Mouse (Mus musculus): ENCODE measurements around the gene Rab3d.
A peak's percentile ranks its signal among the peaks of the same experiment; 100 is the strongest.

Rab3d gene

DNA sequence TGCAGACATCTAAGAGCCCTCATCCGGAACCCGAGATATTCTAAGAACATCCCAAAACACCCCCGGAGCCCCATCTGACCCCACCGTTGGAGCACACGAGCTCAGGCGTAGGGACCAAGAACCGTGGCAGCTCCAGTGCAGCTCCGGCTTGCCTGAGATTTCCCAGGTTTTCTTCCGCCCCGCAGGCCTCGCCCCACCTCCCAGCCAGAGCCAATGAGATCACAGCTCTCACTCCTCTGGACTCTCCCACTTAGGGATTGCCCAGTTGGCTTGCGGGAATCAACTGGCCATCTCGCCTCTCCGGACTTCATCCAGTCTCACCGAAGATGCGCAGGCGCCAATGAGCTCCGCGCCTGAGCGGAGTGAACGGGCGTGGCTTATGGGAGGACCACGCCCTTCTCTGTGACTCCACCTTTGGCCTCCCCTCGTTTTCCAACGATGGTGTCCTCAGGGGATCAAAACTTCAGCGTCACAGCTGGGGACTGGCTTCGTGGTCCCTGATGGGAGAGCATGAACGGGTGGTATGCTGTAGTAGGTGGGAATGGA lies 9.3 kb upstream of the Rab3d start, which contains the start of the genes Ccdc159 and Tmem205:
Gene Ccdc159 (plus strand): TSS at position 264 of the 546 bp plus-strand sequence.
Gene Tmem205 (minus strand): TSS at position 349 of the 546 bp plus-strand sequence.
- peak; percentile 68; the same call in 1 of the 2 replicates for TF ChIP-seq GATA4 (IDR thresholded peaks at IDR 0.05; ENCODE audit: insufficient replicate concordance, low read length)

DNA sequence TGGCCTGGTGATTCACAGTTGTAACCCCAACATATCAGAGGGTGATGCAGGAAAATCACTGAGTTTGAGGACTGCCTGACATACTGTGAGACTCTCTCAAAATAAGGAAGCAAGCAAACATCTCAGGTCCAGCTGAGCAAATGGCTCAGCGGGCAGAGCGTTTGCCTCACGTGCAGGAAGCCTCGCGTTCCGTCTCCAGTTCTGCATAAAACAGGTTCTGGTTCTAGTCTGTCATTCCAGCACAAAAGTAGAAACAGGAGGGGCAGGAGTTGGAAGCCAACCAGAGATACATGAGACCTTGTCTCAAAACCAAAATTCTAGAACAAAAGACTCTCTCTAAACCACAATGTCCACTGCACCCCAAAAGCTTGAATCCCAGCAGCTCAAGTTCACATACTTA lies 8.8 kb upstream of the Rab3d start:
- TF ChIP-seq GATA4 (IDR thresholded peaks at IDR 0.05; ENCODE audit: insufficient replicate concordance, low read length) = no peak

DNA sequence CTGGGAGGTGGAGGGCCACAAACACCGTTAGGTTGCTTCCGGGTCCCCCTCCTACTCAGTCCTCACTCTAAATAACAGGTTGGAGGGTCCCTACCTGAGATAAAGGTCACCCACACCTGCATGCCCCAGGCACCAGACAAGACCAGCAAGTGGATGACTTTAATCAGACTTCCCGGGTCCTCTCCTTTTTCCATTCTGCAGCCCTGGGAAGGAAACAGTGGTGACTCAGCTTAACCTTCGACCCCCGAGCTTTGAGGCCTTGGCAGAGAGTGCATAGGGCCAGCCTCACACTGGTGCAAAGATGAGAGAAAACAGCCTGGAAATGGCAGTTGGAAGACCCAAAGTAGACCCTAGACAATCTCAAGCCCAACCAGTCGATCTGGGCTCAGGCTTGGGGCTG lies 8.2 kb upstream of the Rab3d start:
- TF ChIP-seq GATA4 (IDR thresholded peaks at IDR 0.05; ENCODE audit: insufficient replicate concordance, low read length) = no peak

DNA sequence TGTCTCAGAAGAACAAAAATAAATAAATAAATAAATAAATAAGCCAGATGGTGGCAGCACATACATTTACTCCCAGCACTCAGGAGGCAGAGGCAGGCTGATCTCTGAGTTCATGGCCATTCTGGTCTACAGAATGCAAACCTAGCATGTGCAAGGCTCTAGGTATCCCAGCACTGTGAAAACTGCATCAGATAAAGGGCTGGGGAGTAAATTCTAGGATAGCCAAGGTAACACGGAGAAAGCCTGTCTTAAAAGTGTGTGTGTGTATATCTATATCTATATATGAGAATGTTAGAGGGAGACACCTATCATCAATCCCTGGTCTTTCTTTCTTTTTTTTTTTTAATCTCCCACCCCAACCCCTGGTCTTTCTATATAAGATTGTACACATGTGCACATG lies 7.5 kb upstream of the Rab3d start:
- TF ChIP-seq GATA4 (IDR thresholded peaks at IDR 0.05; ENCODE audit: insufficient replicate concordance, low read length) = no peak

DNA sequence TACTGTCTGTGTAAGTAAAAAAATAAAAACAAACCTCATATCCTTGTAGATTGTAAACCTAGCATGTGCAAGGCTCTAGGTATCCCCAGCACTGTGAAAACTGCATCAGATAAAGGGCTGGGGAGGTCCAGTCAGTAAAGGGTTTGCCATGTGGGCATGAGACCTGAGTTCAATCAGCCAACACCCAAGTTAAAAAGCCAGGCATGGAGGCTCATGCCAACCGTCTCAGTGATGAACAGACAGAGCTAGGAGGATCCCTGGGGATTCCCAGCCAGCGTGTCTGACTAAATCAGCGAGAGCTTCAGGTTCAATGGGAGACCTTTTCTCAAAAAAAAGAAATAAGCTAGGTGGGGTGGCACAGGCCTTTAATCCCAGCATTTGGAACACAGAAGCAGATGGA lies 7.0 kb upstream of the Rab3d start:
- TF ChIP-seq GATA4 (IDR thresholded peaks at IDR 0.05; ENCODE audit: insufficient replicate concordance, low read length) = no peak

DNA sequence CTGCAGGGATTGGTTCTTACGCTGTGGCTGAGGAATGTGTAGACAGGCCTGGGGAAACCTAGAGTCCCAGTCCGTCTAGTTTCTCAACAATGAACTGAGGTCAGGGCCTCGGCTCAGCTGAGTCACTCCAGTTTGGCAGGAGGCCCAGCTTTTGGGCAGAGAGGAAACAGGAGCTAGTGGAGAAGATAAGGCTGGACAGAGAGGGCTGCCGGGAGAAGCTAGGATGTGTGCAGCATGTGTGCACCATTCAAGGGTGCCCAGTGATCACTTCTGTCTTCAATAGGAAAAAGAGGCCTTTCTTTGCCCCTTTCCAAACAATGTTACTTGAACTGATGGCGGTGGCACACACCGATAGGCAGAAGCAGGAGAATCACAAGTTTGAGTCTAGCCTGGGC lies 6.1 kb upstream of the Rab3d start:
- peak; percentile 94; the same call in 1 of the 2 replicates for TF ChIP-seq GATA4 (IDR thresholded peaks at IDR 0.05; ENCODE audit: insufficient replicate concordance, low read length)

DNA sequence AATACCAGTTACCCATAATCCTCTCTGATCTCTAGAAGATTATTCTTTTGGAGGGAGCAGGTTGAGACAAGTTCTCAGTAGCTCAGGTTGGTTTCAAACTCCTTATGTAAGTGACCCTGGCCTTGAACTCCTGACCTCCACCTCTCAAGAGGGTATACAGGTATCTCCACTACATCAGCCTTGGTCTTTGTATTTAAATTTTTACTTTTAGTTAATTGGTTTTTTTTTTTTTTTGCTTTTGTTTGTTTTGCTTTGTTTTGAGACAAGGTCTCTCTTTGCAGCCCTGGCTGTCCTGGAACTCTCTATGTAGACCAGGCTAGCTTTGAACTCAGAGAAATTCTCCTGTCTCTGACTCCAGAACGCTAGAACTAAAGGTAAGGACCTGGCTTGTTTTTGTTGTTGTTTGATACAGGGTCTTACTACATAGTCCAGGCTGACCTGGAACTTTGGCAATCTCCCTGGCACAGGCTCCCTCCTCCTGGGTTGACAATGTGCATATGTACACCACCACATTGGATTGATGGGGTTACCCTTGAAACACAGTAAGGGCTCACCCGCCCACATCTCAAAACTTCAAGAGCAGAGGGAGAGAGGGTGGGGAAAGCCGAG lies 5.6 kb upstream of the Rab3d start:
- no peak for TF ChIP-seq GATA4 (IDR thresholded peaks at IDR 0.05; ENCODE audit: insufficient replicate concordance, low read length)

DNA sequence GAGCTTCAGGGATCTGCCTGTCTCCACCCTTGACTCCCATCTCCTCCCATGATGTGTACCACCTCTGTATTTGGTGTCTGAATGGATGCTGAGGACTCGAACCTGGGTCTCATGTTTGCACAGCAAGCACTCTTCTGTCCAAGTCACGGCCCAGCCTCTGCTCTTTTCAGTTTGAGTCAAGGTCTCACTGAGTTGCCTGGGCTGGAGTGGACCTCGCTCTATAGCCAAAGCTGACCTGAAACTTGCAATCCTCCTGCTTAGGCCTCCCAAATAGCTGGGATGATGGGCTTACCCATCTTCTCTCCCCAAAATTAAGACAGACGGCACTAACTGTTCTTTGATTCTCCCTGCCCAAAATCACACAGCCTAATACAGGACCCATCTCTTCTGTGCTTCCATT lies 5.0 kb upstream of the Rab3d start:
- TF ChIP-seq GATA4 (IDR thresholded peaks at IDR 0.05; ENCODE audit: insufficient replicate concordance, low read length) = no peak

DNA sequence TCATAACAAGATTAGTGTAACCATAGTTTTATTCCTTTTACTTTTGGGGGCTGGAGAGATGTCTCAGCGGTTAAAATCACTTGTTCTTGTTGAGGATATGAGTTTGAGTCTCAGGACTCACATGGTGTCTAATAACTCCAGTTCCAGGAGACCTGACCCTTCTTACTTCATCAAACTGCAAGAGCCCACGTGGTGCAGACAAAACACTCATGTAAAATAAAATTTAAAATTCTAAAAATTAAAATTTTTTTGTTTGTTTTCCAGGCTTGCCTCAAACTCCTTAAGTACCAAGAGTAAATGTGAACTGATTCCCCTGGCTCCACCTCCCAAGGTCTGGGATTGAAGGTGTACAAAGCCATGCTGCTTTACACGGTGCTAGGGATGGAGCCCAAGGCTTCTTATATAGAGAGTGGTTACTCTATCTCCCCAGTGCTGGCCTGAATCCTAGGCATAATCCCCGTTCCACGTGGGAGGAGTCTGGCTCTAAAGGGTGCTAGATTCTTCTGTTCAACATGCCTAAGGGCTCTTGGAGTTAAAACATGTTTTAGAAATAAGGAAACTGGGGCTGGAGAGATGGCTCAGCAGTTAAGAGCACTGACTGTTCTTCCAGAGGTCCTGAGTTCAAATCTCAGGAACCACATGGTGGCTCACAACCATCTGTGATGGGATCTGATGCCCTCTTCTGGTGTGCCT lies 846 bp upstream of the Rab3d start:
- no peak for TF ChIP-seq GATA4 (IDR thresholded peaks at IDR 0.05; ENCODE audit: insufficient replicate concordance, low read length)

DNA sequence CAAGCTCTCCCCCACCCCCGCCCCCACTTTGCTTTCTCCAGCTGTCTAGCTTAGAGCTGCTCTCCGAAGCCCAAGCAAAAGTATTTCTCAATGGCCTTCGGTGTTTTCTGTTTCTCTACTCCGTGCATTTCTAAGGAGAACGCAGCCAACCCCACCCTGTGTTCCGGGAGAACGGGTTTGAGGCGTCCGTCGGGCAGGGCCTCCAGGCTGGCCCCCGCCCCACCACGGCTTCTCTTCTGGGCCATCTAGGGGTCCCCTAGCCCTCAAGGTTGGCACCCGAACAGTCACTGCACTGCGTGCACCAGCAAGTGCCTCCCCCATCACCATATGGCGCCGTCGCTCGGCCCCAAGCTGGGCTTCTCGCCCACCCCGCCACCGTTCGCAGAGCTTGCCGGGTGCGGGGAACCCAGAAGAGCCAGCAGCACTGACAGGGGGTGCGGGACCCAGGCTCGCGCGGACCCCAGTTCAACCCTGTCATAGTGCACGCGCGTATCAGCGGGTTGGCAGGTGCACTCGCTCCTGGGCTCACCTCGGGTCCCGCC lies 428 bp downstream of the Rab3d start:
- no peak for TF ChIP-seq GATA4 (IDR thresholded peaks at IDR 0.05; ENCODE audit: insufficient replicate concordance, low read length)

DNA sequence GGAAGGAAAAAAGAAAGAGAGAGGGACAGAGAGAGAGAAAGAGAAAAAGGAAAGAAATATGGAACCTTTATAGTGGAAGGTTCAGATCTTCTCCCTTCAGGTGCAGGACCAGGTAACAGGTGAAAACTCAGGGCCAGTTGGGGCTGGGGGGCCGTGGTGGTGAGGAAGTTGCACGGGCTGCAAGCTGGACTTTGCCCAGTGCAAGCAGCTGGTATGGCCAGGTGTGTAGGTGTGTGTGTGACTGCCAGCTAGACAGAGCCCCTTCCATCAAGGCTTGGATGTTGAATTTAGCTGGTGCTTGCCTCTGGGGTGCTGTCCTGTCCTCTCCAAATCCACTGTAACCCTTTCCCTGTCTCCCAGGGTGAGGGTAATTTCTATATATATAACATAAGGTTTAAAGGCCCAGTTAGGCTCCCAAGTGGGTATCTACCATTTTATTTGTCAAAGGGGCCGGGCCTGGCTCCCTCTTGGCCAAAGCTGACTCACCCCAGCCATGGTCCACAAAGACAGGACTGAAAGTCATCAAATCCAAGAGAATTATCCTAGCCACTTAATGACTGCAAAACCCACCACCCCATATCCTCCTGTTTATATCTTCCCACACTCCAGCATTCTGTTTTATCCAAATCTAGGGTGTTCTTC lies 1.0 kb downstream of the Rab3d start:
- TF ChIP-seq GATA4 (IDR thresholded peaks at IDR 0.05; ENCODE audit: insufficient replicate concordance, low read length) = no peak

DNA sequence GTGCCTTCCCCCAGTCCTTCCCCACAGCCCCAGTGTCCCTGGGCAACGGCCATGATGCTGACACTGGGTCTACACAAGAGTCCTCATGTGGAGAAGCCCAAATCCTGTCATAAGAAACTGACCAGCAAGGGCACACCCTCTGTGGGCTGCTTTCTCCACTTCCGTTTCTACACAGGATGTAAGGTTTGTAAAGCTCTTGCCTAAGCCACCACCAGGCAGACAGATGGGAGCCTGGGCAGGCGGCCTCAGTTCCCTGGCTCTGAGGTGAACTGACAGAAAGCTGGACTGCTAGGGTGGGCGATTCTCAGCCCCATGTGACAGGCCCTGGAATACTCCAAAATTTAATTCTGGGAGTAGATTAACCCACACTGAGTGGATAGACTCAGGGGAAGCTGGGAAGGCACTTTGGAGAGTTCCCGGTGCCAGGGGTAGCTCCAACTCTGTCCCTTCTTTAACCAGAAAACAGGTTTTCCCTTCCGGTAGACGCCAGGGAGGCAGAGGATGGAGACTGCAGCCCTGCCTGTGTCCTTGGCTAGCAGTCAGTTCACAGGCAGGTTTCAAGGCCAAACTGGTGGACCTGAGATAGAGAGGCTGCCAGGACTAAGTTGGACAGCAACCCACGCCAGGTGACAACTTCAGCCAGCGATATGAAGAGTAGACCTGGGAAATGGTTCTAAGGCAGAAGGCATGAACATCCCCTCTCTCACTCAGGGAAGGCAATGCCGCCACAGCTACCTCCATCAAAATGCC lies 8.3 kb downstream of the Rab3d start:
- no peak for TF ChIP-seq GATA4 (IDR thresholded peaks at IDR 0.05; ENCODE audit: insufficient replicate concordance, low read length)

DNA sequence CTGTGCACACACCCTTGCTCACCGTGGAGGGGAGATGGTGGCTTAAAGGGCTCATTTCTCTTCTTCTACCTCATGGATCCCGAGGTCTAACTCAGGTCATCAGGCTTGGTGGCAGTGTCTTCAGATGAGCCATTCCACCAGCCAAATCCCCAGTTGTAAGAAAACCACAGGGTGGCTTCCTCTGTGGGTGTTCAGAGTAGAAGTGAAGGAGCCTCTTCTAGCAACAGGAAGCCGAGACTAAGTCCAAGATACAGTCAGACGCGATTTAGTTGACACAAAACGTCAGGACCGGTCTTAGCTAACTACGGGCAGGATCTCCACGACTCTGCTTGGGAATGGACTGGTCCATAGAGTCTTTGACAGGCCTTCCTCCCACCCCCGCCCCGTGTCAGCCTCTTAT lies 9.8 kb downstream of the Rab3d start:
- TF ChIP-seq GATA4 (IDR thresholded peaks at IDR 0.05; ENCODE audit: insufficient replicate concordance, low read length) = no peak

DNA sequence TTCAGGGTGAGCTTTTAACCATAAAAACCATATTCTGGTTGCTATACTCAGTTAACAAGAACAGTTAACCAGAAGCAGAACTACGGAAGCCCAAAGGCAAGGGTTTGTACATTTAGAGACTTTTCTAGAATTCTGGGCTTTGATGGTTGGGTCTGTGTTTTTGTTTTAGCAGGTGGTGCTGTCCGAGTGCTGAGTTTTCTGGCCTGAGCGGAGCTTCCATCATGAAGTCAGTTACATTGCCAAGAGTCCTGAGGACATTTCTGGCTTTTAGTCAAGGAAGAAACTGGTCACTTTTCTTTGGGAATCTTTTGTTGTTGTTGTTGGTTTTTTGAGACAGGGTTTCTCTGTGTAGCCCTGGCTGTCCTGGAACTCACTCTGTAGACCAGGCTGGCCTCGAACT lies 14.0 kb downstream of the Rab3d start:
- no peak for TF ChIP-seq GATA4 (IDR thresholded peaks at IDR 0.05; ENCODE audit: insufficient replicate concordance, low read length)

DNA sequence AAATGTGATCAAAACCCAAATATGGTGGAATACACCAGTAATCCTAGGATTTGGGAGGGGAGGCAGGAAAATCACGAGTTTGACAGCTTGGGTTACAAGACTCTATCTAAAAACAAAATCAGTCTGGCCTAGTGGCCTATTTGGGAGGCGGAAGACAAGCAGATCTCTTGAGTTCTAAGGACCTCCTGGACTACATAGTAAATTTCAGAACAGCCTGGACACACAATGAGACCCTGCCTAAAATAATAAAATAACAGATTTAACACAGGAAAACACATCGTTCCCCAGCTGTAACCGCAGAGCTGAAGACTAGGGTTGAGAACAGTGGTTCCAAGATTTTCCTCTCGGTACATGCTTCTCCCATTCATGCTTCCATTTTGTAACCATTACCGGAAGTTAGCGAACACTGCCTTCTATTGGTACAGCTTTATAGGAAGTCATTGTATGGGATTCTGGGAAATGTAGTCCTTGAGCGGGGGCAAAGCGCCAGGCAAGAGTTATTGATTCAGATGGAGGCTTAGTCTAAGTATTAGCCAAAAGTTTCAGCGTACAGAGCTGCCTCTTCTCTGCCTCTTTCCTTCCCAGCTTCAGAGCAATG lies 16.7 kb downstream of the Rab3d start:
- TF ChIP-seq GATA4 (IDR thresholded peaks at IDR 0.05; ENCODE audit: insufficient replicate concordance, low read length) = no peak
